Mouse (Mus musculus): Measurements from ENCODE around the gene Tmem213. TPM values are rescaled to one million over a fixed set of nuclear protein-coding genes. Genes with fewer than 3 reads are reported as not detected.

Tmem213 gene
- polyA plus RNA-seq (2015; fragmentation: Nextera tagmentation; extraction: Ambion mirVana) = not detected in 2 replicates

- no peaks in the 10 kb centered on the region for H3K4me1 ChIP-seq (ENCODE audit: control insufficient read depth, insufficient read depth, low read depth, low read length)
- WGBS = 26% methylated on average over 9 of the region's 9 CpGs
- H3K4me3 ChIP-seq (ENCODE audit: low read length) = no peak within 1 kb of the TSS
- H3K27me3 ChIP-seq (replicated peaks; ENCODE audit: control insufficient read depth, insufficient read depth, low read length) = no peaks in the 10 kb centered on the region
- no peak within 1 kb of the TSS for H3K4me2 ChIP-seq (ENCODE audit: low read length)
- no peak within 1 kb of the TSS for H3K9ac ChIP-seq (ENCODE audit: low read depth, low read length)
- no peak within 1 kb of the TSS for H3K27ac ChIP-seq (ENCODE audit: low read depth, low read length)
- H3K36me3 ChIP-seq (ENCODE audit: control insufficient read depth, insufficient read depth, low read length) = no peaks in the 10 kb centered on the region
- no peak for ATAC-seq
- no peaks in the 10 kb centered on the region for H3K9me3 ChIP-seq (ENCODE audit: control insufficient read depth, low read length)
Observed at GRCm38 (mm10) chr6:38109160-38109795, at the start of gene Tmem213. Gene Tmem213, plus strand, starts transcription at chr6:38109255.

GRCm38 (mm10) chr6:38064621-38065020, 44.4 kb upstream of the Tmem213 start:
- no peaks in the 10 kb centered on the region for H3K9me3 ChIP-seq (ENCODE audit: control insufficient read depth, low read length)
- no peaks in the 10 kb centered on the region for H3K27me3 ChIP-seq (replicated peaks; ENCODE audit: control insufficient read depth, insufficient read depth, low read length)
- H3K27ac ChIP-seq (ENCODE audit: low read depth, low read length) = no peak overlapping the region
- H3K36me3 ChIP-seq (ENCODE audit: control insufficient read depth, insufficient read depth, low read length) = no peaks in the 10 kb centered on the region
- no peak for ATAC-seq
- WGBS = 74% methylated on average over 2 of the region's 2 CpGs
- H3K4me2 ChIP-seq (ENCODE audit: low read length) = no peak overlapping the region
- no peak overlapping the region for H3K4me3 ChIP-seq (ENCODE audit: low read length)
- H3K4me1 ChIP-seq (ENCODE audit: control insufficient read depth, insufficient read depth, low read depth, low read length) = peaks cover 2% of the 10 kb centered on the region
- no peak overlapping the region for H3K9ac ChIP-seq (ENCODE audit: low read depth, low read length)

DNA sequence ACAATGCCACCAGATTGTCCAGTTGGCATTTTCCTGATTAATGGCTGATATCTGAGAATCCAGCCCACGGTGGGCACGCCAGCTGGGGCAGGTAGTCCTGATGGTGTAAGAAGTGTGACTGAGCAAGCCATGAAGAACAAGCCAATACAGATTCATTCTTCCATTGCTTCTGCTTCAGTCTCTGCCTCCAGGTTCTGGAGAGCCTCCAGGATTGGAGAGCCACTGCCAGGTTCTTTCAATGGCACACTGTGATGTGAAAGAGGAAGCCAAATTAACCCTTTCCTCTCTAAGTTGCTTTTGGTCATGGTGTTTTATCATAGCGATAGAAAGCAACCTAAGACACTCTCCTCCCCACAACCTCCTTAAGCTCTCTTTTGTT, 43.9 kb upstream of the Tmem213 start:
- H3K27me3 ChIP-seq (replicated peaks; ENCODE audit: control insufficient read depth, insufficient read depth, low read length) = no peaks in the 10 kb centered on the region
- H3K4me1 ChIP-seq (ENCODE audit: control insufficient read depth, insufficient read depth, low read depth, low read length) = peaks cover 2% of the 10 kb centered on the region
- H3K36me3 ChIP-seq (ENCODE audit: control insufficient read depth, insufficient read depth, low read length) = no peaks in the 10 kb centered on the region
- H3K27ac ChIP-seq (ENCODE audit: low read depth, low read length) = no peak overlapping the region; the same call in 1 of the 2 replicates
- no peaks in the 10 kb centered on the region for H3K9me3 ChIP-seq (ENCODE audit: control insufficient read depth, low read length)
- no peak overlapping the region for H3K9ac ChIP-seq (ENCODE audit: low read depth, low read length)
- 55% methylated on average over 3 of the region's 3 CpGs for WGBS
- no peak overlapping the region for H3K4me2 ChIP-seq (ENCODE audit: low read length)
- no peak overlapping the region for H3K4me3 ChIP-seq (ENCODE audit: low read length)
- peak; percentile 83 for ATAC-seq

- H3K27ac ChIP-seq (ENCODE audit: low read depth, low read length) = no peak overlapping the region; the same call in 1 of the 2 replicates
- no peak overlapping the region for H3K9ac ChIP-seq (ENCODE audit: low read depth, low read length)
- peaks cover 2% of the 10 kb centered on the region for H3K4me1 ChIP-seq (ENCODE audit: control insufficient read depth, insufficient read depth, low read depth, low read length)
- no peak overlapping the region for H3K4me2 ChIP-seq (ENCODE audit: low read length)
- WGBS = 67% methylated on average over 11 of the region's 11 CpGs
- no peak overlapping the region for H3K4me3 ChIP-seq (ENCODE audit: low read length)
- H3K27me3 ChIP-seq (replicated peaks; ENCODE audit: control insufficient read depth, insufficient read depth, low read length) = no peaks in the 10 kb centered on the region
- no peaks in the 10 kb centered on the region for H3K9me3 ChIP-seq (ENCODE audit: control insufficient read depth, low read length)
- H3K36me3 ChIP-seq (ENCODE audit: control insufficient read depth, insufficient read depth, low read length) = no peaks in the 10 kb centered on the region
- peak; percentile 74 for ATAC-seq
Observed at GRCm38 (mm10) chr6:38065501-38066122, 43.4 kb upstream of the Tmem213 start.

DNA sequence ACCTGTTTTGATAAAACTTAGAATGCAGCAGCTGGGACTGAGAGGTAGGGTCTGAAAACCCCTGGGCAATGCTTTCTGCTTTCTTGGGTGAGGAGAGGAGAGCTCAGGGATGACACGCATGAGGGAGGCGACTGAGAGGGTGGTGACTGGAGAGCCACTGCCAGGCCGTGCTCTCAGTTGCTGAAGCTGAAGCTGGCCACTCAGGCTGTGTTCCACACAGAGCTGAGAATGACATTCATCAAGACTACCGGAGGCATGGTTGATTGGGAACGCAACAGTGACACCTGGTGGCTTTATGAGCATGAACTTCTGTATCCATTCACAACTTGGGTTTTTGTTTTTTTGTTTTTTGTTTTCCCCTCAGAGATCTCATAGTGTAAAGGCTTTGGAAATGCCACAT, 42.8 kb upstream of the Tmem213 start:
- WGBS = 2% methylated on average over 5 of the region's 5 CpGs
- peak; percentile 90 for ATAC-seq
- Histone ChIP-seq H3K27me3 (replicated peaks; ENCODE audit: control insufficient read depth, insufficient read depth, low read length) (no peaks in the 10 kb centered on the region), H3K4me2 (ENCODE audit: low read length) (no peak overlapping the region), H3K27ac (ENCODE audit: low read depth, low read length) (no peak overlapping the region), H3K36me3 (ENCODE audit: control insufficient read depth, insufficient read depth, low read length) (no peaks in the 10 kb centered on the region), H3K9me3 (ENCODE audit: control insufficient read depth, low read length) (no peaks in the 10 kb centered on the region), H3K4me3 (ENCODE audit: low read length) (no peak overlapping the region), H3K9ac (ENCODE audit: low read depth, low read length) (no peak overlapping the region), H3K4me1 (ENCODE audit: control insufficient read depth, insufficient read depth, low read depth, low read length) (peaks cover 2% of the 10 kb centered on the region)

- Histone ChIP-seq H3K4me2 (ENCODE audit: low read length) (no peak overlapping the region), H3K4me1 (ENCODE audit: control insufficient read depth, insufficient read depth, low read depth, low read length) (no peaks in the 10 kb centered on the region), H3K9ac (ENCODE audit: low read depth, low read length) (no peak overlapping the region), H3K27ac (ENCODE audit: low read depth, low read length) (no peak overlapping the region), H3K27me3 (replicated peaks; ENCODE audit: control insufficient read depth, insufficient read depth, low read length) (no peaks in the 10 kb centered on the region), H3K4me3 (ENCODE audit: low read length) (no peak overlapping the region), H3K36me3 (ENCODE audit: control insufficient read depth, insufficient read depth, low read length) (no peaks in the 10 kb centered on the region), H3K9me3 (ENCODE audit: control insufficient read depth, low read length) (peaks cover 2% of the 10 kb centered on the region; the same call in 1 of the 2 replicates)
- 89% methylated on average over 4 of the region's 4 CpGs for WGBS
- ATAC-seq = no peak
Observed at GRCm38 (mm10) chr6:38071256-38071655, 37.8 kb upstream of the Tmem213 start.

DNA sequence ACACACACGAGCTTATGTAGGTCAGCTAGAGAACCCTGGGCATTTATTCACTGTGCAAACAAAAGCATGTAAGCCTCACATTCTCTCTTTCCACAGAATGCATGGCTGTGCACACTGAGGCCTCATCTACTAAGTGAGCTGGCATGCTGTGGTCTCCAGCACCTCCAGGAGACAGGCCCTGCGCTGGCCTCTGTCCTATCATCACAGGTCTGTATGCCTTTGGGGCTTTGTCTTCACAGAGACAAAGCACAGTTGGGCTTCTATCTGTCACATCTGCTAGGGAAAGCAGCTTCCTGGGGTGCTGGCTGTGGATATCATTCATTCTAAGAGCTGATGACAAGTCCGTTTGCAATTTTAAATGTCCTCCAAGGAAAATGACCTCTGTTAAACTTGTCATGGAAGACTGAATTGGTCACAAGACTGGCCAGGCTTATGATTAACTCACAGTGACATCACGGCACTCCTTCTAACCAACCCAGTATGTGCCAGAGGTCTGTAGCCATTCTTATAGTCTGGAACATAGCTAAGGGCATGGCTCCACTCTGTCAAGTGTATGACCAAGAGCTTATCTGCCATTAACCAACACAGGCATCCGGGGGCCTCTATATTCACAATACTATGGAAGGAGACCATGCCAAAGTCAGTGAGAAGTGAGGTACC, 36.8 kb upstream of the Tmem213 start:
- ATAC-seq = peak; percentile 20; the same call in 1 of the 2 replicates
- Histone ChIP-seq H3K36me3 (ENCODE audit: control insufficient read depth, insufficient read depth, low read length) (no peaks in the 10 kb centered on the region), H3K27ac (ENCODE audit: low read depth, low read length) (no peak overlapping the region), H3K9ac (ENCODE audit: low read depth, low read length) (no peak overlapping the region), H3K9me3 (ENCODE audit: control insufficient read depth, low read length) (peaks cover 2% of the 10 kb centered on the region; the same call in 1 of the 2 replicates), H3K4me3 (ENCODE audit: low read length) (no peak overlapping the region), H3K4me2 (ENCODE audit: low read length) (no peak overlapping the region), H3K4me1 (ENCODE audit: control insufficient read depth, insufficient read depth, low read depth, low read length) (no peaks in the 10 kb centered on the region), H3K27me3 (replicated peaks; ENCODE audit: control insufficient read depth, insufficient read depth, low read length) (no peaks in the 10 kb centered on the region)
- WGBS = 58% methylated on average over 5 of the region's 5 CpGs

GRCm38 (mm10) chr6:38073592-38073991, 35.5 kb upstream of the Tmem213 start:
- 94% methylated on average over 3 of the region's 3 CpGs for WGBS
- Histone ChIP-seq H3K4me1 (ENCODE audit: control insufficient read depth, insufficient read depth, low read depth, low read length) (no peaks in the 10 kb centered on the region), H3K9me3 (ENCODE audit: control insufficient read depth, low read length) (peaks cover 2% of the 10 kb centered on the region; the same call in 1 of the 2 replicates), H3K27me3 (replicated peaks; ENCODE audit: control insufficient read depth, insufficient read depth, low read length) (no peaks in the 10 kb centered on the region), H3K36me3 (ENCODE audit: control insufficient read depth, insufficient read depth, low read length) (no peaks in the 10 kb centered on the region), H3K4me2 (ENCODE audit: low read length) (no peak overlapping the region), H3K9ac (ENCODE audit: low read depth, low read length) (no peak overlapping the region), H3K4me3 (ENCODE audit: low read length) (no peak overlapping the region), H3K27ac (ENCODE audit: low read depth, low read length) (no peak overlapping the region)
- ATAC-seq = no peak

GRCm38 (mm10) chr6:38080364-38080763, 28.7 kb upstream of the Tmem213 start:
- Histone ChIP-seq H3K27me3 (replicated peaks; ENCODE audit: control insufficient read depth, insufficient read depth, low read length) (no peaks in the 10 kb centered on the region), H3K4me2 (ENCODE audit: low read length) (no peak overlapping the region), H3K36me3 (ENCODE audit: control insufficient read depth, insufficient read depth, low read length) (no peaks in the 10 kb centered on the region), H3K9ac (ENCODE audit: low read depth, low read length) (no peak overlapping the region), H3K4me1 (ENCODE audit: control insufficient read depth, insufficient read depth, low read depth, low read length) (no peaks in the 10 kb centered on the region), H3K27ac (ENCODE audit: low read depth, low read length) (no peak overlapping the region), H3K9me3 (ENCODE audit: control insufficient read depth, low read length) (no peaks in the 10 kb centered on the region), H3K4me3 (ENCODE audit: low read length) (no peak overlapping the region)
- no peak for ATAC-seq
- 61% methylated on average over 4 of the region's 4 CpGs for WGBS
